Mouse (Mus musculus) Patski (cell line): ENCODE measurements around the gene Tmc4. TPM values are rescaled to one million over a fixed set of nuclear protein-coding genes. Genes with fewer than 3 reads are reported as not detected.

Experiments used
- ATAC-seq: fragments of 100-300 bp; one replicate; pipeline ENCODE4 v1.8.0; 2021
- CTCF ChIA-PET: fragments of 350-600 bp; sonication (Branson Sonifier 250); formaldehyde crosslinking; loops from one replicate; lab custom pipeline; 2022; ENCODE audit warnings: inconsistent platforms; lab: Charles Lee
- POLR2A ChIA-PET: fragments of 350-600 bp; sonication (Branson Sonifier 250); formaldehyde crosslinking; loops from one replicate; lab custom pipeline; 2022; ENCODE audit warnings: antibody characterized with exemption, inconsistent platforms; lab: Charles Lee
- DNase-seq: peaks from one replicate; pipeline ENCODE4 v3.0.0-alpha.2; 2011; ENCODE audit warnings: low read depth, low spot score
- H3K27me3 ChIP-seq: fragments of 371-371 bp; one replicate; pipeline ENCODE4 v1.5.1; 2021
- CTCF ChIP-seq: fragments of 100-300 bp; IDR thresholded peaks from one replicate; pipeline ENCODE4 v1.5.1; 2021
- in situ Hi-C: fragments of 300-500 bp; cut with MboI; formaldehyde crosslinking; loops from 3 replicates; pipeline ENCODE4 v1.11.1; 2018; ENCODE audit warnings: low pct_unique_long_range_greater_than_20kb, mixed read lengths
- polyA plus RNA-seq: library from polyadenylated mRNA; unstranded; gene quantifications from one replicate; pipeline ENCODE4 v1.2.3, GENCODE M21; 2021

The Tmc4 gene
- polyA plus RNA-seq, 1 experiment from 2014 or later: 2.4 TPM

GRCm38 (mm10) chr7:3674507-3675227, 2.7 kb downstream of the Tmc4 start:
- peak; percentile 97 for ATAC-seq

GRCm38 (mm10) chr7:3666921-3667391, 10.4 kb downstream of the Tmc4 start:
- DNase-seq (no peak), ATAC-seq (no peak)
- no peaks in the 10 kb centered on the region for H3K27me3 ChIP-seq
- TF ChIP-seq CTCF: no peak
- ChIA-PET POLR2A (no interaction called here), CTCF (interaction anchor here (1.0 kb wide), 1 partner anchor 804 kb away, joined by 3 read pairs; no protein-coding TSS in a partner anchor)
- in situ Hi-C loops: no loop called here

More at GRCm38 (mm10) chr7:3674507-3675227, 2.7 kb downstream of the Tmc4 start:
- in situ Hi-C loops: no loop called here
- H3K27me3 ChIP-seq: no peaks in the 10 kb centered on the region
- POLR2A ChIA-PET: no interaction called here
- CTCF ChIA-PET: interaction anchor here (0.9 to 1.9 kb wide), 5 partner anchors 10 to 17 kb away, joined by 3 to 6 read pairs (median 6); no protein-coding TSS in a partner anchor
- TF ChIP-seq CTCF: peak; percentile 87
- no peak for DNase-seq

DNA sequence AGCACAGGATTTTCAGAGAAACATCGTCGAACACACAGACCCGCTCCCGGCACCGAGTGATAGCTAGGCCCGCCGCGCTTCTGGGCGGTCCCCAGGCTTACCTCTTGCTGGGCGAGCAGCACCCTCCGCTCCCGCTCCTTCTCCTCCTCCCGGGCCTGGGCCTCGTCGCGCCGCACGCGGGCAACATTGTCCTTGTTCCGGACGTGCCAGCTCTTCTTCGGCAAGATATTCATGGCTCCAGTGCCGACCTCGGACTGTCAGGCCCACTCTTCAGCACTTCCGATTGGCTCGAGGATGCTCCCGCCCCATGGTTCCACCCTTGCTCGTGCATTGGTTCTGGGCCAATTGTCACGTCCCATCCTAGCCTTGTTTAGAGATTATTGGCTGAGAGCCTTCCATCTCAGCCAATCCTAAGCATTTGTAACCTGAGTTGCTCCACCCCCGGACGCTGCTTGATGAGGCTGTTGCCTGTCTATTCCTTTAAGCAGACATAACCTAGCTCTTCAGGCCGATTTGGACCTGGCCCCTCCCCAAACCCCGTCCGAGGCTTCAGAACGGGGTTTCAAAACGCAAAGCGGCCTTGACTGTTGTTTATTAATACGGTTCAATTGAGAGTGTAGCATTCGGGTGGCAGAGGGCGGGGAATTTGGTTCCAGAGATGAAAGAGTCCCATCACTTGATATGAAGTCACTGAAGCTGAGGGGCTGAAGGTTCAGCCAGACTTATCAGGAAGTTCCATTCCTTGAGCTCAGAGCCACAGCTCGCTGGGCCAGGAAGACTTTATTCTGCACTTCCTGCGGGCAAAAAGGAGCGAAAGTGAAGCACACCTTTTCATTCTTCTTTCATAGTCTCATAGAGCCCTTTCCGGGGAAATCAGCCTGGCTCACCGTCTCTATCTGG, 11.9 kb downstream of the Tmc4 start, which contains the start of gene Leng1:
Gene Leng1 (minus strand): TSS at position 626 of the 900 bp plus-strand sequence.
- POLR2A ChIA-PET: interaction anchor here (0.7 kb wide), 2 partner anchors 26 to 47 kb away, joined by 3 read pairs; no protein-coding TSS in a partner anchor
- peak; percentile 97 for DNase-seq
- peak; percentile 99 for ATAC-seq
- in situ Hi-C loops: no loop called here
- CTCF ChIA-PET: interaction anchor here (1.0 to 1.1 kb wide), 2 partner anchors 10 to 22 kb away, joined by 3 read pairs; no protein-coding TSS in a partner anchor
- no peaks in the 10 kb centered on the region for H3K27me3 ChIP-seq
- no peak for TF ChIP-seq CTCF

- TF ChIP-seq CTCF: no peak
- in situ Hi-C loops: no loop called here
- ChIA-PET POLR2A (interaction anchor here (0.7 kb wide), 2 partner anchors 27 to 46 kb away, joined by 3 read pairs; no protein-coding TSS in a partner anchor), CTCF (interaction anchor here (1.0 kb wide), 1 partner anchor 21 kb away, joined by 3 read pairs; no protein-coding TSS in a partner anchor)
- peak; percentile 17 for ATAC-seq
- DNase-seq: no peak
- no peaks in the 10 kb centered on the region for H3K27me3 ChIP-seq
These were observed 12.7 kb downstream of the Tmc4 start for GRCm38 (mm10) chr7:3664524-3665214.

GRCm38 (mm10) chr7:3658578-3658977, 18.8 kb downstream of the Tmc4 start:
- in situ Hi-C loops: no loop called here
- DNase-seq: no peak
- ATAC-seq: no peak
- CTCF ChIA-PET: interaction anchor here (0.8 to 2.2 kb wide), 3 partner anchors 9 to 17 kb away, joined by 3 to 10 read pairs (median 6); no protein-coding TSS in a partner anchor
- TF ChIP-seq CTCF: no peak
- no peaks in the 10 kb centered on the region for H3K27me3 ChIP-seq
- POLR2A ChIA-PET: interaction anchor here (1.2 to 1.6 kb wide), 3 partner anchors 12 to 35 kb away, joined by 3 to 7 read pairs (median 4); partner anchors contain the start of genes Cnot3 and Mboat7

DNA sequence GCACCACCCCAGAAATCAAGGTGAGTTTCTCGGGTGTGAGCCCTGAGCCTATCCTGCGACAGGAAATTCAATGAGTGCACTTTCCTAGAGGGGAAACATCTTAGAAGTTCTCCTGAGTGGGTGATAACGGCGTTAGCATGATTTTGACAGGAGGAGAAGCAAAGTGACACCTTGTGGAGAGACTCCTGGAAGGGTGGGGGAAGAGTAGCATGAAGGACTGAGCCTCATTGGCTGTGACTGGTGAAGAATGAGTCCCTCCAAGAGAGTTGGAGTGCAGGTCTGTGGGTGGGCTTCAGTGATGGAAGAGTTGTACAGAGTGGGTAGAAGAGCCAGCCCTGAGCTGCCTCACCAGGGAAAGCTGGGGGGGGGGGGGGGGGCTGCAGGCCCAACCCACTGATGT, 20.4 kb downstream of the Tmc4 start:
- POLR2A ChIA-PET: no interaction called here
- H3K27me3 ChIP-seq: no peaks in the 10 kb centered on the region
- no peak for TF ChIP-seq CTCF

DNA sequence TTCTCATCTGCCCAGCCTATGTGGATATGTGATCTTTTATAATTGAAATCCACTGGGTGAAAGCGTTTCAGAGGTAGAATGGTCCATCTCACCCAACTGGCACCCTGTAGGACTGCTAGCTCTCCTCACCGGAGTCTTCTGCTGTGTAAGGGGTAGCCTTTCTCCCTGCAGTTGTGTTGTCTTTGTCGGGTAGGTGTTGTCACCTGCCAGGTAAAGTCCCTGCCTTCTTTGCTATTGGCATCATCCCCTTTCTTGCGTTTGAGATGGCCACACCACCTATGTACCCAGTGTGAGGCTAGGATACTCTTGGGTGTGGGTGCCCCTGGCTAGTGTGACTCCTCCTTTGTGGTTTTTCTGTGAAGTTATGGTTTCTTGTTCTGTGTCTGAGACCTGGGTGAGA, 30.7 kb downstream of the Tmc4 start:
- ChIA-PET POLR2A (interaction anchor here (0.9 to 2.0 kb wide), 3 partner anchors 9 to 47 kb away, joined by 4 to 6 read pairs (median 5); partner anchors contain the start of genes Mboat7 and Tsen34), CTCF (no interaction called here)
- in situ Hi-C loops: no loop called here
- no peak for TF ChIP-seq CTCF
- no peaks in the 10 kb centered on the region for H3K27me3 ChIP-seq
- ATAC-seq (no peak), DNase-seq (no peak)

More for the DNA sequence above, 20.4 kb downstream of the Tmc4 start:
- CTCF ChIA-PET: interaction anchor here (2.2 kb wide), 1 partner anchor 18 kb away, joined by 6 read pairs; no protein-coding TSS in a partner anchor
- DNase-seq (no peak), ATAC-seq (no peak)
- in situ Hi-C loops: no loop called here

GRCm38 (mm10) chr7:3646188-3646587, 31.2 kb downstream of the Tmc4 start:
- H3K27me3 ChIP-seq: no peaks in the 10 kb centered on the region
- ChIA-PET POLR2A (interaction anchor here (0.6 to 2.0 kb wide), 4 partner anchors 9 to 49 kb away, joined by 3 to 6 read pairs (median 4); partner anchors contain the start of genes Mboat7 and Tsen34), CTCF (interaction anchor here (0.8 to 1.2 kb wide), 2 partner anchors 17 to 30 kb away, joined by 3 to 4 read pairs; partner anchors contain the start of gene Ndufa3)
- ATAC-seq: no peak
- TF ChIP-seq CTCF: no peak
- no peak for DNase-seq
- in situ Hi-C loops: no loop called here

- in situ Hi-C loops: no loop called here
- ChIA-PET CTCF (interaction anchor here (0.8 to 3.5 kb wide), 5 partner anchors 12 to 44 kb away, joined by 3 to 15 read pairs (median 4); partner anchors contain the start of gene Ndufa3), POLR2A (interaction anchor here (0.6 to 2.0 kb wide), 13 partner anchors 9 to 197 kb away, joined by 3 to 10 read pairs (median 4); partner anchors contain the start of genes Mboat7 and Tsen34)
- no peaks in the 10 kb centered on the region for H3K27me3 ChIP-seq
- no peak for TF ChIP-seq CTCF
- DNase-seq: no peak
- ATAC-seq: peak; percentile 13
These were observed 31.8 kb downstream of the Tmc4 start for GRCm38 (mm10) chr7:3645488-3646025.
